Mouse (Mus musculus): ENCODE data around the gene Anapc5. TPM values are rescaled to one million over a fixed set of nuclear protein-coding genes. Genes with fewer than 3 reads are reported as not detected.

The Anapc5 gene
- total RNA-seq, 1 experiment from 2014 or later: 209 TPM

- DNase-seq: no peak
These were observed 21.5 kb downstream of the Anapc5 start for GRCm38 (mm10) chr5:122799379-122800344.

- peak; percentile 73 for DNase-seq
These were observed 22.4 kb downstream of the Anapc5 start for GRCm38 (mm10) chr5:122798557-122799378.

GRCm38 (mm10) chr5:122797866-122798265 lies 23.3 kb downstream of the Anapc5 start:
- no peak for DNase-seq

GRCm38 (mm10) chr5:122788696-122789095 lies 32.4 kb downstream of the Anapc5 start:
- no peak for DNase-seq

- no peak for DNase-seq
These were observed 34.9 kb downstream of the Anapc5 start for GRCm38 (mm10) chr5:122786035-122786819.

- DNase-seq: no peak
These were observed 37.3 kb downstream of the Anapc5 start for GRCm38 (mm10) chr5:122783726-122784406.

GRCm38 (mm10) chr5:122782066-122782465 lies 39.1 kb downstream of the Anapc5 start:
- no peak for DNase-seq

- no peak for DNase-seq
These were observed 40.2 kb downstream of the Anapc5 start for GRCm38 (mm10) chr5:122780791-122781432.

- DNase-seq: peak; percentile 88
These were observed 41.8 kb downstream of the Anapc5 start, which contains the start of gene Camkk2 for GRCm38 (mm10) chr5:122779277-122779834. Gene Camkk2 (minus strand): TSS chr5:122779409.

- DNase-seq: peak; percentile 45
These were observed 42.6 kb downstream of the Anapc5 start for GRCm38 (mm10) chr5:122778231-122779226.

GRCm38 (mm10) chr5:122777322-122777721 lies 43.8 kb downstream of the Anapc5 start:
- DNase-seq: no peak

- DNase-seq: no peak
These were observed 45.4 kb downstream of the Anapc5 start for GRCm38 (mm10) chr5:122775646-122776286.

GRCm38 (mm10) chr5:122774743-122775611 lies 46.2 kb downstream of the Anapc5 start:
- peak; percentile 55 for DNase-seq

- no peak for DNase-seq
These were observed 47.4 kb downstream of the Anapc5 start for GRCm38 (mm10) chr5:122773756-122774155.

- DNase-seq: no peak
These were observed 49.7 kb downstream of the Anapc5 start for GRCm38 (mm10) chr5:122771428-122771827.

GRCm38 (mm10) chr5:122770806-122771261 lies 50.3 kb downstream of the Anapc5 start:
- peak; percentile 74 for DNase-seq

GRCm38 (mm10) chr5:122770304-122770703 lies 50.8 kb downstream of the Anapc5 start:
- DNase-seq: peak; percentile 33

Data from adrenal gland, postnatal 25 days (tissue).